Mouse (Mus musculus) 416B (cell line): ENCODE results near the gene Ttc37.
A peak's percentile ranks its signal among the peaks of the same experiment; 100 is the strongest.

Experiments
- DNase-seq: peaks from one replicate; pipeline ENCODE4 v3.0.0; 2011; ENCODE audit warnings: low read depth

Ttc37 gene

GRCm38 (mm10) chr13:76160587-76160986, 62.1 kb downstream of the Ttc37 start:
- DNase-seq = no peak

GRCm38 (mm10) chr13:76174297-76174696, 75.8 kb downstream of the Ttc37 start:
- DNase-seq = no peak

- DNase-seq = no peak
Observed at GRCm38 (mm10) chr13:76178700-76179099, 80.2 kb downstream of the Ttc37 start.

- DNase-seq = no peak
Observed at GRCm38 (mm10) chr13:76187651-76188050, 89.1 kb downstream of the Ttc37 start.

- DNase-seq = no peak
Observed at GRCm38 (mm10) chr13:76189190-76189589, 90.7 kb downstream of the Ttc37 start.

GRCm38 (mm10) chr13:76190273-76190672, 91.7 kb downstream of the Ttc37 start:
- no peak for DNase-seq

- no peak for DNase-seq
Observed at GRCm38 (mm10) chr13:76194937-76195336, 96.4 kb downstream of the Ttc37 start.

GRCm38 (mm10) chr13:76195431-76196138, 97.1 kb downstream of the Ttc37 start:
- DNase-seq = no peak

- peak; percentile 85 for DNase-seq
Observed at GRCm38 (mm10) chr13:76197297-76197848, 98.8 kb downstream of the Ttc37 start.

- no peak for DNase-seq
Observed at GRCm38 (mm10) chr13:76199943-76200342, 101.4 kb downstream of the Ttc37 start.

- DNase-seq = no peak
Observed at GRCm38 (mm10) chr13:76214928-76215327, 116.4 kb downstream of the Ttc37 start.

- peak; percentile 77 for DNase-seq
Observed at GRCm38 (mm10) chr13:76215397-76215796, 116.9 kb downstream of the Ttc37 start.
